Mouse (Mus musculus) testis, adult 2 months (tissue): ENCODE results near the gene Cdk10. TPM values are rescaled to one million over a fixed set of nuclear protein-coding genes. Genes with fewer than 3 reads are reported as not detected.

ENCODE experiments used
- H3K27ac ChIP-seq: fragments of 200-500 bp; 2 replicates; pipeline ENCODE4 v1.5.1; 2012; ENCODE audit warnings: low read depth, low read length; ENCODE audit not compliant: control insufficient read depth, insufficient read depth
- H3K27me3 ChIP-seq: fragments of 200-500 bp; 2 replicates; pipeline ENCODE4 v1.6.1; 2012; ENCODE audit warnings: mild to moderate bottlenecking, low read length, moderate library complexity; ENCODE audit not compliant: control insufficient read depth, insufficient read depth
- H3K36me3 ChIP-seq: fragments of 200-500 bp; 2 replicates; pipeline ENCODE4 v1.6.1; 2012; ENCODE audit warnings: mild to moderate bottlenecking, low read length; ENCODE audit not compliant: control insufficient read depth, insufficient read depth
- H3K4me1 ChIP-seq: fragments of 200-500 bp; 2 replicates; pipeline ENCODE4 v1.6.1; 2012; ENCODE audit warnings: low read length; ENCODE audit not compliant: control insufficient read depth, insufficient read depth
- H3K4me3 ChIP-seq: fragments of 200-500 bp; 2 replicates; pipeline ENCODE4 v1.5.1; 2012; ENCODE audit warnings: low read depth, mild to moderate bottlenecking, low read length, moderate library complexity, mixed read lengths; ENCODE audit not compliant: control insufficient read depth
- CTCF ChIP-seq: fragments of 200-500 bp; IDR thresholded peaks from 2 replicates; pipeline ENCODE4 v1.5.1; 2012; ENCODE audit warnings: low read depth, mild to moderate bottlenecking, inconsistent platforms, low read length, moderate library complexity; ENCODE audit not compliant: control insufficient read depth, insufficient read depth, insufficient replicate concordance
- POLR2A ChIP-seq: fragments of 200-500 bp; IDR thresholded peaks from 2 replicates; pipeline ENCODE4 v1.6.1; 2012; ENCODE audit warnings: low read depth, mild to moderate bottlenecking, inconsistent platforms, low read length, moderate library complexity; ENCODE audit not compliant: control insufficient read depth
- polyA plus RNA-seq: library from polyadenylated mRNA; depleted of rRNA; stranded (reverse); fragments of >200 nt; gene quantifications from 2 replicates; pipeline ENCODE4 v1.2.3, GENCODE M21; 2012

Cdk10 gene
- polyA plus RNA-seq, 1 experiment: 62.0 TPM

DNA sequence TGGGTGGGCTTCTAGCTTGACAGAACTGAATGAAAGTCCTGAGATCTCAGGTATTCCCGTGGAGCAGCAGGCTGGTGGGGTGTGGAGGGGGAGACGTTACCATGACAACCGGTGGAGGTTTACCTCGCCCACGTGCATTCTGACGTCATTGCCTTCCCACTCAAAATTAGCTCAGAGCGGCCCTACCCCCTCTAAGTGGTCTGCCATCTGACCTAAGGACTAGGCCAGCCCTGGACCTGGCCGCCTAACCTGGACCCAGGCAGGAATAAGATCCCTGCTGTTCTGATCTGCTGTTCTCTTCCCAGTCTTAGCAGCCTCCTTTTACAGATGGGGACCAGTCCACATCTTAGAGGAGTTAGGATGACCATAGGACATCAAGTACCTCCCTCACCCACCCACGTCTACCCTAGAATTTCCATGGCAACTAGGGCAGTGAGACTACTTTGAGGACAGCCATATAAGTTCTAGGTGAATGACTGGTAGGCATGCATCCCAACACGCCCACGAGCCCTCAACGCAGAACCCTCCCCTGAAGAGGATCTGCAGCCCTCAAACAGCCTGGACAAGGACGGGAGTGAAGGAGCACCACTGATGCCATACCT lies 10.4 kb downstream of the Cdk10 start:
- H3K27ac ChIP-seq: peak overlapping the region; percentile 93
- H3K27me3 ChIP-seq: no peaks in the 10 kb centered on the region
- TF ChIP-seq POLR2A (peak; percentile 81; the same call in 1 of the 2 replicates), CTCF (0 out of 2 replicates have a peak, but pooled peaks have one; percentile 2)
- peaks cover 18% of the 10 kb centered on the region for H3K4me1 ChIP-seq
- peak overlapping the region; percentile 87 for H3K4me3 ChIP-seq
- H3K36me3 ChIP-seq: no peaks in the 10 kb centered on the region

GRCm38 (mm10) chr8:123235520-123236497 lies 11.2 kb downstream of the Cdk10 start, which contains the start of gene Spata2l:
Gene Spata2l (minus strand): TSS chr8:123236233.
- H3K27ac ChIP-seq: peak within 1 kb of the TSS; percentile 93
- peak within 1 kb of the TSS; percentile 87 for H3K4me3 ChIP-seq
- H3K4me1 ChIP-seq: peaks cover 18% of the 10 kb centered on the region
- peak; percentile 29; the same call in 1 of the 2 replicates for TF ChIP-seq POLR2A
- TF ChIP-seq CTCF: no peak
- H3K36me3 ChIP-seq: no peaks in the 10 kb centered on the region
- no peaks in the 10 kb centered on the region for H3K27me3 ChIP-seq

GRCm38 (mm10) chr8:123239398-123239797 lies 14.8 kb downstream of the Cdk10 start:
- H3K4me3 ChIP-seq: no peak overlapping the region
- H3K27me3 ChIP-seq: no peaks in the 10 kb centered on the region
- TF ChIP-seq CTCF (no peak), POLR2A (no peak)
- H3K36me3 ChIP-seq: no peaks in the 10 kb centered on the region
- H3K27ac ChIP-seq: no peak overlapping the region
- peaks cover 18% of the 10 kb centered on the region for H3K4me1 ChIP-seq

- Histone ChIP-seq H3K4me3 (no peak overlapping the region), H3K27me3 (no peaks in the 10 kb centered on the region), H3K4me1 (no peaks in the 10 kb centered on the region), H3K36me3 (no peaks in the 10 kb centered on the region), H3K27ac (no peak overlapping the region)
- TF ChIP-seq CTCF (no peak), POLR2A (no peak)
Measured at GRCm38 (mm10) chr8:123242107-123242923, 17.7 kb downstream of the Cdk10 start.

- Histone ChIP-seq H3K27ac (no peak overlapping the region), H3K27me3 (no peaks in the 10 kb centered on the region), H3K4me1 (no peaks in the 10 kb centered on the region), H3K4me3 (no peak overlapping the region), H3K36me3 (no peaks in the 10 kb centered on the region)
- TF ChIP-seq CTCF (no peak; the same call in 1 of the 2 replicates), POLR2A (no peak)
Measured at GRCm38 (mm10) chr8:123243053-123243452, 18.4 kb downstream of the Cdk10 start.

GRCm38 (mm10) chr8:123244382-123244781 lies 19.7 kb downstream of the Cdk10 start:
- Histone ChIP-seq H3K4me3 (no peak overlapping the region), H3K36me3 (no peaks in the 10 kb centered on the region), H3K27ac (no peak overlapping the region), H3K4me1 (no peaks in the 10 kb centered on the region), H3K27me3 (no peaks in the 10 kb centered on the region)
- TF ChIP-seq POLR2A (no peak), CTCF (no peak)
